Mouse (Mus musculus) T-helper 2 cell (primary cell): Measurements from ENCODE around the gene Olfr1058.
"Not testable (repeated sequence)": the region's sequence is repeated elsewhere in the genome, so short reads cannot be mapped to it uniquely, and the experiment has no call there.

Source experiments
- in situ Hi-C: fragments of 300-600 bp; cut with MboI, MseI; formaldehyde crosslinking; loops from one replicate; pipeline ENCODE4 v1.15.1; 2025; ENCODE audit warnings: high pct_unique_total_duplicates

Olfr1058 gene

DNA sequence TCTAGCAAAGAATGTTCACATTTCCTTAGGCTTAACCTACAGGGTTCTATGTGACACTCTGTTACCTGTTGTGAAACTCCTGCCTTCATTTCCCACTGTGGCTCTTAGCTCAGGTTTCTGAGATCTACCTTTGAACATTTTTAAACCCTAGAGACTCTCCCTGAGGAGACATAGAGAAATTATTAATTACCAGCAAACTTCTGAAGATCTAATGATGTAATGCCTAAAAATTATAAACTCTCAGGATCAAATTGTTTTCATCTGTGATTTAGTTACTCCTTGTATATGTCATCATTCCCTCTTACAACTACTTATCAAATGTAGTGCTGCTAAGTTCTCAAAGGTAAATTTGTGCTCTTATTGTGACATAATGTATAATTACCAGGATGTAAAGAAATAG, at the start of gene Olfr1058:
Olfr1058 (minus strand) TSS at position 101 of the 400 bp plus-strand sequence.
- in situ Hi-C loops: not testable (repeated sequence)

- in situ Hi-C loops: not testable (repeated sequence)
These were observed 40.1 kb upstream of the Olfr1058 start for GRCm38 (mm10) chr2:86428511-86428910.

DNA sequence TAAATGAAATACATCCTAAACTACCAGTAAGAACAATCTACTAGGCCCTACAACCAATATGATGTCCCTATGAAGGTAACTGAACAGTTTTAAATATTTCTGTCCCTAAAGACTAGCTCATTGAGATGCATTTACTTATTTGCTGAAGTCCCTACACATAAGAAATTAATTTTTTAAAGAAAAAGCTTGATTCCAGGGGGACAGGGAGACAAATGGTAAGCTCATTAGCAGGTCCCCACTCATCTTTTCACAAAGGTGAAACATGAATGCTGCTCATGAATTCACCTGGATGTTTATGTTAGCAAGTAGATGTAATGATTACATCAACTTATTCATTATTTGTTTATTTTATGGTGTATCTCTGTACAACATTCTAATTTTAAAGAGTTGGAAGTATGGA, 38.3 kb upstream of the Olfr1058 start, which contains the start of gene Olfr1062:
Olfr1062 (minus strand) TSS at position 101 of the 400 bp plus-strand sequence.
- in situ Hi-C loops: not testable (repeated sequence)

DNA sequence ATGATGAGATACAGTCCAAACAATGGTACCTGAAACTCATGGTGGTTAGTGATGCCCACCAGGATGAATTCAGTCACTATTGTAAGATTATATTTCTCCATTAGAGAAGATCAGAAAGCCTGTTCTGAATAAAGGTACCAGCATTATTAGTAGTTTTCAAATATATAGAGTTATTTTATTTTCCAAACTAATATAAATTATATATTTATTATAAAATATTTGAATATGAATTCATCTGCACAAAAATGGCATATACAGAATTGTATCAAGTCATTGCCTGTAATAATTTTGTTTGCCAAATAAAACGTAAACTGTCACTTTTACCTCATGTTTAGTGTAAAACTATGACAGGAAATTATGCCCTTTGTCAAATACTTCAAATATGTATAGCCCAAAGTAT, 25.6 kb upstream of the Olfr1058 start, which contains the start of gene Olfr1061:
Olfr1061 (minus strand) TSS at position 101 of the 400 bp plus-strand sequence.
- in situ Hi-C loops: no loop called here

DNA sequence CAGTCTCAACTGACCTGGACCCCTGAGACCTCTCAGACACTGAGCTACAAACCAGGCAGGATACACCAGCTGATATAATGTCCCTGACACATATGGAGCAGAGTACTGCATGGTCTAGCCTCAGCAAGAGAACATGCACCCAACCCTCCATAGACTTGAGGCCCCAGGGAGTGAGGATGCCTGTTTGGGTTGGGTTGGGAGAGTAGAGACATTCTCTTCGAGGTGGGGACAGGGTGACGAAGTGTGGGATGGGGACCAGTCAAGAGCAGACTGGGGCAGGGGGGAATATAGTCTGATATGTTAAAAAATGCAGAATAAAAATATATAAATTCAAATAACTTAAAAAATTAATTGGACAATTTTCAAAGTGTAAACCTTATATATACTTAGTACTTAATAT, 6.8 kb upstream of the Olfr1058 start:
- in situ Hi-C loops: no loop called here

- in situ Hi-C loops: no loop called here
These were observed 10.1 kb downstream of the Olfr1058 start, which contains the start of gene Olfr1057 for GRCm38 (mm10) chr2:86378293-86378692. Gene Olfr1057, minus strand, starts transcription at chr2:86378393.

GRCm38 (mm10) chr2:86366342-86366741, 22.0 kb downstream of the Olfr1058 start:
- in situ Hi-C loops: not testable (repeated sequence)

GRCm38 (mm10) chr2:86362369-86362768, 26.0 kb downstream of the Olfr1058 start, which contains the start of gene Olfr1056:
Gene Olfr1056, minus strand, starts transcription at chr2:86362469.
- in situ Hi-C loops: no loop called here

- in situ Hi-C loops: not testable (repeated sequence)
These were observed 36.6 kb downstream of the Olfr1058 start for GRCm38 (mm10) chr2:86351751-86352150.

- in situ Hi-C loops: no loop called here
These were observed 38.2 kb downstream of the Olfr1058 start, which contains the start of gene Olfr1055 for GRCm38 (mm10) chr2:86350184-86350583. Gene Olfr1055, minus strand, starts transcription at chr2:86350284.

DNA sequence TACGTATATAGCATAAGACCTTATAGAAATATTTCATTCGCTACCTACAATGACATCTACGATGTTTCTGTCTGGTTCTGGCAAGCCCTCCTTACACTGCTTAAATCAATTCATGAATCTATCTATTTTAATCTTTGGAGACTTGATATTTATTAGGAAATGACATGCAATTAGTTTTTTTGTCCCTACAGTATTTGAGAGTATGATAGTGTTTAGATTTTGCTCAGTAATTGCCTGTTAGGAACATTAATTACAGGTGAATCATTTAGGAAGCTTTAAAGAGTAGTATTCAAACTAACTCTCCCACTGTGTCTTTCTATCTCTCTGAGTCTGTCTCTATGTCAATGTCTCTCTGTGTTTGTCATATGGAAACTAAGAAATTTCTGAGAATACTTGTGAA, 53.0 kb downstream of the Olfr1058 start, which contains the start of gene Olfr1054:
Olfr1054 (minus strand) TSS at position 101 of the 400 bp plus-strand sequence.
- in situ Hi-C loops: no loop called here
